Mouse (Mus musculus) ES-Bruce4 (cell line): ENCODE measurements around the gene Gm49337. TPM values are rescaled to one million over a fixed set of nuclear protein-coding genes. Genes with fewer than 3 reads are reported as not detected.
A peak's percentile ranks its signal among the peaks of the same experiment; 100 is the strongest.

ENCODE experiments used
- H3K27ac ChIP-seq: 2 replicates; pipeline ENCODE4 v1.5.1; 2012; ENCODE audit warnings: low read length, inconsistent platforms; ENCODE audit not compliant: insufficient read depth
- H3K27me3 ChIP-seq: 2 replicates; pipeline ENCODE4 v1.6.1; 2012; ENCODE audit warnings: mild to moderate bottlenecking, low read length, inconsistent platforms; ENCODE audit not compliant: control insufficient read depth, poor library complexity, insufficient read depth, severe bottlenecking
- H3K36me3 ChIP-seq: 2 replicates; pipeline ENCODE4 v1.6.1; 2012; ENCODE audit warnings: inconsistent platforms, mild to moderate bottlenecking, low read length, moderate library complexity; ENCODE audit not compliant: control insufficient read depth, poor library complexity, insufficient read depth, severe bottlenecking
- H3K4me1 ChIP-seq: one replicate; pipeline ENCODE4 v1.8.1; 2011; ENCODE audit warnings: low read length; ENCODE audit not compliant: control insufficient read depth, insufficient read depth
- H3K4me3 ChIP-seq: 2 replicates; pipeline ENCODE4 v1.5.1; 2011; ENCODE audit warnings: low read depth, mild to moderate bottlenecking, low read length
- H3K9ac ChIP-seq: 2 replicates; pipeline ENCODE4 v1.6.1; 2012; ENCODE audit warnings: low read depth, mild to moderate bottlenecking, inconsistent platforms; ENCODE audit not compliant: poor library complexity, severe bottlenecking
- H3K9me3 ChIP-seq: replicated peaks from 2 replicates; pipeline ENCODE4 v1.6.1; 2012; ENCODE audit warnings: mild to moderate bottlenecking, low read length, inconsistent platforms; ENCODE audit not compliant: control insufficient read depth, poor library complexity, insufficient read depth, severe bottlenecking
- CTCF ChIP-seq: IDR thresholded peaks from one replicate; pipeline ENCODE4 v1.8.1; 2011; ENCODE audit warnings: low read depth, low read length
- EP300 ChIP-seq: IDR thresholded peaks from 2 replicates; pipeline ENCODE4 v1.6.1; 2011; ENCODE audit warnings: low read depth, low read length; ENCODE audit not compliant: insufficient read depth
- POLR2A ChIP-seq: IDR thresholded peaks from one replicate; pipeline ENCODE4 v1.8.1; 2011; ENCODE audit warnings: low read length; ENCODE audit not compliant: insufficient read depth
- polyA plus RNA-seq: library from polyadenylated mRNA; stranded (reverse); fragments of >200 nt; gene quantifications from 2 replicates; pipeline ENCODE4 v1.2.4, GENCODE M21; 2011; ENCODE audit warnings: low read depth; ENCODE audit not compliant: missing spikeins, insufficient read depth, insufficient read length

The Gm49337 gene
- polyA plus RNA-seq, result 0.90 TPM in 1 of 2 replicates, not detected in the other

DNA sequence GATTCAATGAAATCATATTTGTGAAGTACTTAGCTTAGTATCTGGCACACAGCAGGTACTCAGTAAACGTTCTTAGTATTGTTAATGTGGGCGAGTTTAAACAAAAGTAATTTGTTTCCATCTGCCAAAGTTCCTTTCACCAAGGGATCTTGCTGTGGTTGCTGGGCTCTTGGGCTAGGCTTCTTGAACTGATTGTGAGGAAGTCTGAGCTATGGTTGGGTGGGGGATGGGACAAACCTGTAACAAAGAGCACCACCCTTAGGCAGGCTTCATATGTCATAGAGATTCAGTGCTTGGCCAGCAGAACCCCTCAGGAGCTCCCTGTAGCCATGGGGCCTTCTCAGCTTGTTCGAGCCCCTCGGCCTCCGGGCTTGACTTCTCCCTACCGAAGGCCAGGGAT is at the start of gene Gm49337, which contains the start of gene 1700042G07Rik:
Gene Gm49337, plus strand, starts transcription at position 313 of the 400 bp plus-strand sequence.
Gene 1700042G07Rik, plus strand, starts transcription at position 301 of the 400 bp plus-strand sequence.
- TF ChIP-seq CTCF, result no peak
- TF ChIP-seq POLR2A, result no peak
- TF ChIP-seq EP300, result no peak
- Histone ChIP-seq H3K36me3 (no peaks in the 10 kb centered on the region), H3K4me3 (no peak within 1 kb of the TSS), H3K4me1 (peaks cover 2% of the 10 kb centered on the region), H3K27ac (no peak within 1 kb of the TSS), H3K27me3 (no peaks in the 10 kb centered on the region), H3K9me3 (no peaks in the 10 kb centered on the region), H3K9ac (no peak within 1 kb of the TSS)

DNA sequence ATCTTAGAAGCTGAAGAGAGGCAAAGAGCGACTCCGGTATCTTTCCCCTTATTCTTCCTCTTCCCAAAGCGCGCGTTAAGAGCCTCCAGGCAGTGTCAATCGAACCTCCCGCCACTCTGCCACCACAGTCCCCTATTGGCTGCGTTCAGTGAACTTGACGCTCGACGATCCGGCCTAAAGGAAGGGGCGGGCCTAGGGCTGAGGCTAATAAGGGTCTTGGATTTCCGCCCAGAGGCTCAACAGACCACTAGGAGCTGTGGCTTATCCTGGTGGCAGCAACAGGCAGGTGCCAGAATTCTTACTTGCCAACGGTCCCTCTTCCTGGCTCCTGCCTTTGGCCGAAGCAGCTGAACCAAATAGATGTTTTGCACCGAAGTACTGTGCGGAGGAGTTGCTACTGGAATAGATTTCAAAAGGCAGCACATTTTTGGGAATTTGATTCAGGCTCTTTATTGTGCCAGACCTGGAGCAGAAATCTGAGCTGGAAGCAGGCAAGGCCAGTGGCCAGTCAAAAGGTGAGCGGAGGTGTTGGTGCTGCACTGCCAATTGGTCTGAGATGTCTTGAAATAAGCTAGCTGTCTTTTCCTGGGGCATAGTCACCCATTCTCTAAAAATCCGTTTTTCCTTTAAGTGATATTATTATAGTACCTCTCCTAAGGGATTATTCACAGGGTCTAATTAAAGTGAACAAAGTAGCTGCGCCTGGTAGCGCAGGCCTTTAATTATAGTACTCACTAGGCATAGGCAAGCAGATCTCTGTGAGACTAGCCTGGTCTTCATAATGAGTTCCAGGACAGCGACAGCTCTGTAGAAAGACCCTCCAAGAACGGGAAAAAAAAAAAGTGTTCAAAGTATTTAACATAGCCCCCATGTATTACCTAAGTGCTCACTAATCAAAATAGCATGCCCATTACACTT is 49.3 kb upstream of the Gm49337 start, which contains the start of the genes Rad54l and Pomgnt1:
Gene Rad54l, minus strand, starts transcription at position 89 of the 918 bp plus-strand sequence.
Gene Pomgnt1, plus strand, starts transcription at position 239 of the 918 bp plus-strand sequence.
- Histone ChIP-seq H3K4me1 (no peaks in the 10 kb centered on the region), H3K36me3 (peaks cover under 1% of the 10 kb centered on the region; the same call in 1 of the 2 replicates), H3K27ac (peak within 1 kb of the TSS; percentile 60), H3K4me3 (peak within 1 kb of the TSS; percentile 96), H3K9me3 (no peaks in the 10 kb centered on the region), H3K9ac (peak within 1 kb of the TSS; percentile 84), H3K27me3 (no peaks in the 10 kb centered on the region)
- TF ChIP-seq POLR2A (peak; percentile 94), CTCF (no peak), EP300 (0 out of 2 replicates have a peak, but pooled peaks have one; percentile 23)

DNA sequence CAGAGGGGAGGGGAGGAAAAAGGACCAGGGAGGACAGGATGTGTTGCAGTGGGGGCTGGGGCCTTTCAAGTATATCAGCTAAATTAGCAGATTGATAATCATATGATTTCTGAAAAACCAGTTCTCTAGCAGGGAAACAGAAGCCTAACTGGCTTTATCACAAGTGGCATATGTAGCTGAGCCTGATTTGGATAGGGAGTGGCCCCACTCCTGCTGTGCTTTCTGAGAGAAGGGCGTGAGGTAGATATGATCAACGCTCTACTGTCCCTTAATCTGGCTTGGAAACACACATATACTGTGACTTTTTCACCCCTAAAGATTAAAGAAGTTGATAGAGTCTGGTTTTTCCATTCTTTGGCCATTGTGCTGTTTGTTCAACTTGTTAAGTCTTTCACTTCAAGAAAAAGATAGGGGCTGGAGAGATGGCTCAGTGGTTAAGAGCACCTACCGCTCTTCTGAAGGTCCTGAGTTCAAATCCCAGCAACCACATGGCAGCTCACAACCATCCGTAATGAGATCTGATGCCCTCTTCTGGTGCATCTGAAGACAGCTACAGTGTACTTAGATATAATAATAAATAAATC is 47.3 kb upstream of the Gm49337 start:
- no peaks in the 10 kb centered on the region for H3K4me1 ChIP-seq
- no peak overlapping the region for H3K9ac ChIP-seq
- no peaks in the 10 kb centered on the region for H3K36me3 ChIP-seq
- no peak overlapping the region for H3K27ac ChIP-seq
- no peaks in the 10 kb centered on the region for H3K27me3 ChIP-seq
- TF ChIP-seq CTCF (no peak), EP300 (no peak), POLR2A (no peak)
- no peak overlapping the region for H3K4me3 ChIP-seq
- no peaks in the 10 kb centered on the region for H3K9me3 ChIP-seq

DNA sequence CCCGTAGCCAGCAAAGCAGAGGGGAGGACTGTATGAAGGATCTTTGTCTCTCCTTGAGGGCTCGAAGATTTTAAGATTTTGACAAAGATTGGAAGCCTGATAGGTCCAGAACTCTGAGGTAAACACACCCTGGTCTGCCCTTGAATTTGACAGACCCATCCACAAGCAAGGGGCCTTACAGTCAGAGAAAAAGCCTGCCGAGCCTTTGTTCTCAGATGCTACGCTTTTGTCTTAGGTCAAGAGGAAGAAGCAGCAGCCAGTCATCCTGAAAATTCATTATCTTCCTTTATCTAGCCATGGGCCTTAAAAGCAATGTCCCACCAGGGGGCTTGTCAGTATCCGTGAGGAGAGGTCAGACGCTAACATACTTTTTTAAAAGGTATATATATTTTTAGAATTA is 45.2 kb upstream of the Gm49337 start:
- Histone ChIP-seq H3K36me3 (no peaks in the 10 kb centered on the region), H3K9ac (no peak overlapping the region), H3K27ac (0 out of 2 replicates have a peak overlapping the region, but pooled peaks have one; percentile 2), H3K27me3 (no peaks in the 10 kb centered on the region), H3K9me3 (no peaks in the 10 kb centered on the region), H3K4me3 (no peak overlapping the region), H3K4me1 (no peaks in the 10 kb centered on the region)
- no peak for TF ChIP-seq EP300
- TF ChIP-seq POLR2A, result no peak
- TF ChIP-seq CTCF, result no peak

DNA sequence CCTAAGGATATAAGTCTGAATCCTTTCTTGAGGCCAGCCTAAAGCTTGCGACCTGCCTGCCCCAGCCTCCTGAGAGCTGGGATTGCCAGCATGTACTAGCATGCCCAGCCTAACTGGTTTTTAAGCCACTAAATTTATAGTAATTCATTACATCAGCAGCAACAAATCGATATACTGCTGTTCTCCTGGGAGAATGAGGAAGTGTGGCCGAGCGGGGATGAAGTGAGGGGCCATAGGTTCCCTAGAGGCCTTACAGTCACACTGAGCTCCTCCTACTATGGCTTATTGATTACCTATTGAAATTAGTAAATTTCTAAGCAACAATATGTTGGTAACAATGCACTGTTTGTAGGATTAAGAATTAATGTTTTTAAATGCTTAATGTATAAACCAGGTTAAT is 40.1 kb upstream of the Gm49337 start:
- Histone ChIP-seq H3K36me3 (no peaks in the 10 kb centered on the region), H3K9me3 (no peaks in the 10 kb centered on the region), H3K4me1 (no peaks in the 10 kb centered on the region), H3K27me3 (no peaks in the 10 kb centered on the region), H3K27ac (no peak overlapping the region), H3K4me3 (no peak overlapping the region), H3K9ac (no peak overlapping the region)
- TF ChIP-seq EP300 (no peak), POLR2A (no peak), CTCF (no peak)
